Mouse (Mus musculus): ENCODE measurements around the gene 1600014C23Rik. TPM values are rescaled to one million over a fixed set of nuclear protein-coding genes. Genes with fewer than 3 reads are reported as not detected.

1600014C23Rik gene
- polyA plus RNA-seq, 1 experiment from 2014 or later: not detected

- 64% methylated on average over 3 of the region's 3 CpGs for WGBS
- DNase-seq (ENCODE audit: low spot score) (peak; percentile 69), ATAC-seq (ENCODE audit: low FRiP score, low TSS enrichment) (peak; percentile 45)
- H3K27ac ChIP-seq (replicated peaks): peak overlapping the region; percentile 30; the same call in 1 of the 2 replicates
- TF ChIP-seq EP300 (optimal IDR thresholded peaks at IDR 0.05) (no peak), CTCF (IDR thresholded peaks at IDR 0.05; ENCODE audit: low read depth) (no peak)
- no peaks in the 10 kb centered on the region for H3K9me3 ChIP-seq (ENCODE audit: control insufficient read depth, low read length)
- no peak overlapping the region for H3K9ac ChIP-seq (ENCODE audit: low read length)
- H3K36me3 ChIP-seq (ENCODE audit: control insufficient read depth, insufficient read depth, low read length): no peaks in the 10 kb centered on the region; the same call in 1 of the 2 replicates
- no peak overlapping the region for H3K4me2 ChIP-seq (replicated peaks; ENCODE audit: low read depth)
- peaks cover 2% of the 10 kb centered on the region; the same call in 1 of the 2 replicates for H3K4me1 ChIP-seq (replicated peaks; ENCODE audit: control insufficient read depth, insufficient read depth)
- no peaks in the 10 kb centered on the region for H3K27me3 ChIP-seq (ENCODE audit: control insufficient read depth, insufficient read depth, low read length)
- H3K4me3 ChIP-seq (ENCODE audit: low read depth, low read length): no peak overlapping the region
These were observed 34.5 kb downstream of the 1600014C23Rik start for GRCm38 (mm10) chr17:45699039-45699740.

GRCm38 (mm10) chr17:45698368-45698767, 35.3 kb downstream of the 1600014C23Rik start:
- Histone ChIP-seq H3K4me3 (ENCODE audit: low read depth, low read length) (no peak overlapping the region), H3K27ac (replicated peaks) (peak overlapping the region; percentile 35; the same call in 1 of the 2 replicates), H3K36me3 (ENCODE audit: control insufficient read depth, insufficient read depth, low read length) (no peaks in the 10 kb centered on the region; the same call in 1 of the 2 replicates), H3K4me1 (replicated peaks; ENCODE audit: control insufficient read depth, insufficient read depth) (peaks cover 2% of the 10 kb centered on the region; the same call in 1 of the 2 replicates), H3K27me3 (ENCODE audit: control insufficient read depth, insufficient read depth, low read length) (no peaks in the 10 kb centered on the region), H3K9me3 (ENCODE audit: control insufficient read depth, low read length) (no peaks in the 10 kb centered on the region), H3K9ac (ENCODE audit: low read length) (no peak overlapping the region), H3K4me2 (replicated peaks; ENCODE audit: low read depth) (no peak overlapping the region)
- ATAC-seq (ENCODE audit: low FRiP score, low TSS enrichment) (no peak), DNase-seq (ENCODE audit: low spot score) (no peak)
- TF ChIP-seq EP300 (optimal IDR thresholded peaks at IDR 0.05) (no peak), CTCF (IDR thresholded peaks at IDR 0.05; ENCODE audit: low read depth) (no peak)
- 61% methylated on average over 6 of the region's 6 CpGs for WGBS

DNA sequence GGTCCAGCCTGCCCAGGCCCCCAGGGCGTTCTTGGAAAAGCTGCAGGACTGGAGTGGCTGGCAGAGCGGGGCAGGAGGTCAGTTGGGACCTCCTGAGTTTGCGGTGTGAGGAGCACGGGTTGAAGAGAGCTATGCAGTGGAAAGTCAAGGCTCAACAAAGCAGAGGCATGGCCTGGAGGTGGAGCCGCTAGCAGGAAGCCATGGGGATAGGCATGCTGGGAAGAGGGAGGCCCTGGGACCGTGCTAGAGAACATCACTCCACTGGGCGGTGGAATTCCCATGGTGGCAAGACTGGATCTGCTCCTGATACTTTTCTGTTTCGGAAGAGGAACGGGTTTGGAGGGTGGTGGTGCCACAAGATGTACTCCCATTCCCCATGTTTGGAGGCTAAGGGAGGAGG, 36.7 kb downstream of the 1600014C23Rik start:
- Histone ChIP-seq H3K27ac (replicated peaks) (peak overlapping the region; percentile 37), H3K4me2 (replicated peaks; ENCODE audit: low read depth) (no peak overlapping the region), H3K4me1 (replicated peaks; ENCODE audit: control insufficient read depth, insufficient read depth) (peaks cover 2% of the 10 kb centered on the region; the same call in 1 of the 2 replicates), H3K9me3 (ENCODE audit: control insufficient read depth, low read length) (no peaks in the 10 kb centered on the region), H3K27me3 (ENCODE audit: control insufficient read depth, insufficient read depth, low read length) (no peaks in the 10 kb centered on the region), H3K4me3 (ENCODE audit: low read depth, low read length) (no peak overlapping the region), H3K36me3 (ENCODE audit: control insufficient read depth, insufficient read depth, low read length) (no peaks in the 10 kb centered on the region; the same call in 1 of the 2 replicates), H3K9ac (ENCODE audit: low read length) (no peak overlapping the region)
- DNase-seq (ENCODE audit: low spot score): no peak
- TF ChIP-seq CTCF (IDR thresholded peaks at IDR 0.05; ENCODE audit: low read depth) (no peak), EP300 (optimal IDR thresholded peaks at IDR 0.05) (no peak)
- no peak for ATAC-seq (ENCODE audit: low FRiP score, low TSS enrichment)
- WGBS: 78% methylated on average over 9 of the region's 9 CpGs

DNA sequence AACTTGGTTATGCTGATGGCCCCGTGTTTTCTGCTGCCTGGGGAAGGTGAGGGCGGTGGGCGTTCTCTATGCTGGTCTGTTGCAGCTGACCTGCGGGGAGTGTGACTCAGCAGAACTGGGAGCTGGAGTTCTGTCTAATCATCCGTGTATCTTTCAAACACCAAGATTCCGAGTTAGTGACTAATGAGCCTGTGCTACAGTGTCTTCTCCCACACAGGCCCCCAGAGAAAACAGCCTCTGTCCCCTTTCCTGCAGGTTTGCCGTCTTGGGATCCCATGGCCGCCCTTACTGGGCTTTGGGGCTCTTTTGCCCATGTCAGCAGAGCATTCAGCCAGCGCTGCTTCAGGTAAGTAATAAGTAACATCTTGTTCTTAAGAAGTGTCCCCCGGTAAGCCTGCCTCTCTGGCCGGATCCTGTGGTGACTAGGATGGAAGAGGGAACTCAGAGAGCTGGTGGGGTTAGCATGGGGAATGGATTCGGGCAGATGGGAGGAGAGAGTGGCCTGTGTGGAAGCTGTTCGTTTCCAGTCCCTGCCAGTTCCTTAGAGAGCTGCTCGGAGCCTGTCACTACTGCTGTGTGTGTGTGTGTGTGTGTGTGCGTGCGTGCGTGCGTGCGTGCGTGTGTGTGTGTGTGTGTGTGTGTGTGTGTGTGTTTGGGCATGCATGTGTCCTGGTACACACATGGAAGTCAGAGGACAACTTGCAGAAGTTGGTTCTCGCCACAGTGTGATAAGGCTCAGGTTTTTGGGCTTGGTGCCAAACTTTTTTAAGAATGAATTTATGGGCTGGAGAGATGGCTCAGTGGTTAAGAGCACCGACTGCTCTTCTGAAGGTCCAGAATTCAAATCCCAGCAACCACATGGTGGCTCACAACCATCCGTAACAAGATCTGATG, 38.2 kb downstream of the 1600014C23Rik start:
- no peak for ATAC-seq (ENCODE audit: low FRiP score, low TSS enrichment)
- WGBS: 63% methylated on average over 23 of the region's 23 CpGs
- Histone ChIP-seq H3K9ac (ENCODE audit: low read length) (no peak overlapping the region), H3K27ac (replicated peaks) (peak overlapping the region; percentile 73), H3K4me2 (replicated peaks; ENCODE audit: low read depth) (no peak overlapping the region), H3K4me3 (ENCODE audit: low read depth, low read length) (no peak overlapping the region), H3K9me3 (ENCODE audit: control insufficient read depth, low read length) (no peaks in the 10 kb centered on the region), H3K36me3 (ENCODE audit: control insufficient read depth, insufficient read depth, low read length) (no peaks in the 10 kb centered on the region; the same call in 1 of the 2 replicates), H3K4me1 (replicated peaks; ENCODE audit: control insufficient read depth, insufficient read depth) (peaks cover 2% of the 10 kb centered on the region; the same call in 1 of the 2 replicates), H3K27me3 (ENCODE audit: control insufficient read depth, insufficient read depth, low read length) (no peaks in the 10 kb centered on the region)
- no peak for DNase-seq (ENCODE audit: low spot score)
- TF ChIP-seq CTCF (IDR thresholded peaks at IDR 0.05; ENCODE audit: low read depth) (no peak), EP300 (optimal IDR thresholded peaks at IDR 0.05) (no peak)

GRCm38 (mm10) chr17:45693812-45694565, 39.7 kb downstream of the 1600014C23Rik start:
- no peaks in the 10 kb centered on the region for H3K27me3 ChIP-seq (ENCODE audit: control insufficient read depth, insufficient read depth, low read length)
- ATAC-seq (ENCODE audit: low FRiP score, low TSS enrichment): peak; percentile 74
- no peak overlapping the region for H3K4me2 ChIP-seq (replicated peaks; ENCODE audit: low read depth)
- H3K27ac ChIP-seq (replicated peaks): peak overlapping the region; percentile 71
- DNase-seq (ENCODE audit: low spot score): peak; percentile 57
- TF ChIP-seq EP300 (optimal IDR thresholded peaks at IDR 0.05) (no peak), CTCF (IDR thresholded peaks at IDR 0.05; ENCODE audit: low read depth) (no peak)
- H3K9me3 ChIP-seq (ENCODE audit: control insufficient read depth, low read length): no peaks in the 10 kb centered on the region
- no peaks in the 10 kb centered on the region; the same call in 1 of the 2 replicates for H3K36me3 ChIP-seq (ENCODE audit: control insufficient read depth, insufficient read depth, low read length)
- 51% methylated on average over 18 of the region's 18 CpGs for WGBS
- H3K4me1 ChIP-seq (replicated peaks; ENCODE audit: control insufficient read depth, insufficient read depth): peaks cover 2% of the 10 kb centered on the region; the same call in 1 of the 2 replicates
- no peak overlapping the region for H3K9ac ChIP-seq (ENCODE audit: low read length)
- no peak overlapping the region for H3K4me3 ChIP-seq (ENCODE audit: low read depth, low read length)

Data from stomach, postnatal 0 days (tissue).